Comparison of ENCODE assay signal across 8 mouse cellular contexts in genomic region chr1:56978151-56978700, GRCm38 (mm10). TPM values are rescaled to one million over a fixed set of nuclear protein-coding genes. Genes with fewer than 3 reads are reported as not detected.
DNase-seq lines count a peak whose midpoint lies in the region; ATAC-seq and TF ChIP-seq lines count a peak whose summit lies in the region.

Gene Satb2, minus strand, starts transcription at chr1:56978650.

- no peak for ATAC-seq in heart, embryonic 11.5 days (replicated peaks; ENCODE audit: insufficient number of reproducible peaks, low FRiP score, low TSS enrichment)
- ATAC-seq in forebrain, embryonic 15.5 days (replicated peaks) = no peak
- no peak for ATAC-seq in stomach, postnatal 0 days (ENCODE audit: low FRiP score, low TSS enrichment)

- no peak within 1 kb of the TSS for H3K9ac ChIP-seq in heart, embryonic 11.5 days (ENCODE audit: low read depth, low read length)
- H3K9ac ChIP-seq in ES-Bruce4 (ENCODE audit: low read depth, poor library complexity, severe bottlenecking) = 0 out of 2 replicates have a peak within 1 kb of the TSS, but pooled peaks have one; percentile 5
- H3K9ac ChIP-seq in forebrain, embryonic 15.5 days (replicated peaks) = peak within 1 kb of the TSS; percentile 32; the same call in 1 of the 2 replicates
- H3K9ac ChIP-seq in stomach, postnatal 0 days (ENCODE audit: low read length) = no peak within 1 kb of the TSS

- H3K4me2 ChIP-seq in heart, embryonic 11.5 days = peak within 1 kb of the TSS; percentile 64
- peak within 1 kb of the TSS; percentile 59 for H3K4me2 ChIP-seq in forebrain, embryonic 15.5 days (replicated peaks)
- peak within 1 kb of the TSS; percentile 35; the same call in 1 of the 2 replicates for H3K4me2 ChIP-seq in stomach, postnatal 0 days (replicated peaks; ENCODE audit: low read depth)

- H3K27ac ChIP-seq in heart, embryonic 11.5 days (ENCODE audit: low read depth, low read length) = no peak within 1 kb of the TSS
- no peak within 1 kb of the TSS for H3K27ac ChIP-seq in ES-Bruce4 (ENCODE audit: insufficient read depth, low read length)
- H3K27ac ChIP-seq in forebrain, embryonic 15.5 days (replicated peaks) = peak within 1 kb of the TSS; percentile 79; the same call in 1 of the 2 replicates
- no peak within 1 kb of the TSS for H3K27ac ChIP-seq in stomach, postnatal 0 days (replicated peaks)

- TF ChIP-seq EP300 in ES-Bruce4 (IDR thresholded peaks at IDR 0.05; ENCODE audit: insufficient read depth, low read depth, low read length) = no peak
- TF ChIP-seq EP300 in stomach, postnatal 0 days (optimal IDR thresholded peaks at IDR 0.05) = no peak

- H3K9me3 ChIP-seq in heart, embryonic 11.5 days (replicated peaks; ENCODE audit: control insufficient read depth, low read length) = no peaks in the 10 kb centered on the region
- no peaks in the 10 kb centered on the region for H3K9me3 ChIP-seq in ES-Bruce4 (replicated peaks; ENCODE audit: control insufficient read depth, insufficient read depth, low read length, poor library complexity, severe bottlenecking)
- H3K9me3 ChIP-seq in forebrain, embryonic 15.5 days = no peaks in the 10 kb centered on the region
- H3K9me3 ChIP-seq in stomach, postnatal 0 days (ENCODE audit: control insufficient read depth, low read length) = no peaks in the 10 kb centered on the region

- H3K4me1 ChIP-seq in heart, embryonic 11.5 days (ENCODE audit: control insufficient read depth, insufficient read depth, low read length) = 0 out of 2 replicates have a peak, but pooled peaks cover 7% of the 10 kb centered on the region
- no peaks in the 10 kb centered on the region for H3K4me1 ChIP-seq in ES-Bruce4 (ENCODE audit: control insufficient read depth, insufficient read depth, low read length)
- H3K4me1 ChIP-seq in forebrain, embryonic 15.5 days = peaks cover 45% of the 10 kb centered on the region
- H3K4me1 ChIP-seq in stomach, postnatal 0 days (replicated peaks; ENCODE audit: control insufficient read depth, insufficient read depth) = no peaks in the 10 kb centered on the region

- no peak for TF ChIP-seq CTCF in ES-Bruce4 (IDR thresholded peaks at IDR 0.05; ENCODE audit: low read depth, low read length)
- no peak for TF ChIP-seq CTCF in stomach, postnatal 0 days (IDR thresholded peaks at IDR 0.05; ENCODE audit: low read depth)

- H3K27me3 ChIP-seq in heart, embryonic 11.5 days (ENCODE audit: control insufficient read depth, insufficient read depth, low read length) = peaks cover 73% of the 10 kb centered on the region
- H3K27me3 ChIP-seq in ES-Bruce4 (ENCODE audit: control insufficient read depth, insufficient read depth, low read length, poor library complexity, severe bottlenecking) = peaks cover 25% of the 10 kb centered on the region
- peaks cover 48% of the 10 kb centered on the region for H3K27me3 ChIP-seq in forebrain, embryonic 15.5 days
- H3K27me3 ChIP-seq in stomach, postnatal 0 days (ENCODE audit: control insufficient read depth, insufficient read depth, low read length) = peaks cover 20% of the 10 kb centered on the region

- TF ChIP-seq POLR2A in ES-Bruce4 (IDR thresholded peaks at IDR 0.05; ENCODE audit: insufficient read depth, low read length) = no peak

- H3K36me3 ChIP-seq in heart, embryonic 11.5 days (ENCODE audit: control insufficient read depth, insufficient read depth, low read length) = no peaks in the 10 kb centered on the region
- H3K36me3 ChIP-seq in ES-Bruce4 (ENCODE audit: control insufficient read depth, insufficient read depth, low read length, poor library complexity, severe bottlenecking) = no peaks in the 10 kb centered on the region
- H3K36me3 ChIP-seq in forebrain, embryonic 15.5 days = no peaks in the 10 kb centered on the region
- no peaks in the 10 kb centered on the region for H3K36me3 ChIP-seq in stomach, postnatal 0 days (ENCODE audit: control insufficient read depth, insufficient read depth, low read length)

- 2% methylated on average over 19 of the region's 19 CpGs for WGBS in heart, embryonic 11.5 days (ENCODE audit: insufficient replicate concordance)
- WGBS in forebrain, embryonic 15.5 days = 2% methylated on average over 19 of the region's 19 CpGs
- 2% methylated on average over 19 of the region's 19 CpGs for WGBS in stomach, postnatal 0 days

- H3K4me3 ChIP-seq in heart, embryonic 11.5 days (ENCODE audit: low read depth, low read length) = peak within 1 kb of the TSS; percentile 35
- peak within 1 kb of the TSS; percentile 74 for H3K4me3 ChIP-seq in ES-Bruce4 (ENCODE audit: low read depth, low read length)
- peak within 1 kb of the TSS; percentile 35 for H3K4me3 ChIP-seq in forebrain, embryonic 15.5 days
- H3K4me3 ChIP-seq in stomach, postnatal 0 days (ENCODE audit: low read depth, low read length) = peak within 1 kb of the TSS; percentile 26; the same call in 1 of the 2 replicates

- DNase-seq in heart, adult 8-10 months (ENCODE audit: low spot score) = no peak
- peak in 1 of 2 experiments; percentile 55 for DNase-seq in left cerebral cortex, postnatal 36 days (ENCODE audit: low spot score in 2 of 2)
- peak; percentile 15 for DNase-seq in stomach, postnatal 0 days (ENCODE audit: low spot score)
- DNase-seq in cerebellum, adult 11-12 months = no peak
- no peak for DNase-seq in MN1 (ENCODE audit: low spot score)

- intact Hi-C loops in left cerebral cortex, postnatal 36 days (cut with DNase I) = loop anchor here (5.0 to 10.0 kb wide), 2 partner anchors 229 to 287 kb away; no protein-coding TSS in a partner anchor

RNA-seq across cellular contexts. Expression of gene Satb2, which starts in this region (rescaled TPM):
- 0.37 and 0.90 TPM in 2 replicates for polyA plus RNA-seq in heart, embryonic 11.5 days (2014; fragmentation: Nextera tagmentation; extraction: Ambion mirVana)
- total RNA-seq in heart, adult 8-10 months (2022) = under 1 TPM; 0.32 to 0.66 (median 0.46) TPM
- polyA plus RNA-seq in ES-Bruce4 (2011; ENCODE audit: insufficient read depth, insufficient read length, low read depth, missing spikeins) = 5.2 and 5.5 TPM in 2 replicates
- polyA plus RNA-seq in forebrain, embryonic 15.5 days (2015; fragmentation: Nextera tagmentation; extraction: Ambion mirVana) = 46.2 and 62.5 TPM in 2 replicates
- 10 to 100 TPM; 80.9 to 89.2 TPM for total RNA-seq in left cerebral cortex, postnatal 36 days (2021)
- polyA plus RNA-seq in stomach, postnatal 0 days (2015; fragmentation: Nextera tagmentation; extraction: Ambion mirVana) = 0.13 and 0.17 TPM in 2 replicates

Comparison
In these comparisons a context has a peak if more than half of its experiments do, and no peak if none do; other contexts are left out.
1. RNA of gene Satb2 (total RNA-seq): 80.9 to 89.2 TPM in left cerebral cortex, postnatal 36 days; 0.32 to 0.66 TPM in heart, adult 8-10 months; every median in the first group is over 10 times any median in the second.
2. Peak in DNase-seq, H3K4me3 ChIP-seq and H3K4me2 ChIP-seq in stomach, postnatal 0 days; RNA of the gene not detected or under 1 TPM.
3. H3K9ac ChIP-seq: peak in ES-Bruce4 (single experiment) and forebrain, embryonic 15.5 days (single experiment); none in heart, embryonic 11.5 days (single experiment) and stomach, postnatal 0 days (single experiment).
4. Peak in every context shown above with its lines, with median percentiles within 50 percentile points of each other: H3K4me2 ChIP-seq and H3K4me3 ChIP-seq.